Mouse (Mus musculus) urinary bladder, postnatal 25 days (tissue): ENCODE measurements around the gene Slc8a1.

Experiments
- DNase-seq: peaks from one replicate; pipeline ENCODE4 v3.0.0; 2022; ENCODE audit warnings: low spot score

The Slc8a1 gene

GRCm38 (mm10) chr17:81360032-81360431 lies 378.1 kb downstream of the Slc8a1 start:
- no peak for DNase-seq

GRCm38 (mm10) chr17:81336024-81336754 lies 402.0 kb downstream of the Slc8a1 start:
- DNase-seq = no peak

- DNase-seq = no peak
These were observed 402.7 kb downstream of the Slc8a1 start for GRCm38 (mm10) chr17:81335526-81335925.
